1 mouse cellular context compared by ENCODE assay signal in genomic region chr7:24278771-24279170, GRCm38 (mm10). TPM values are rescaled to one million over a fixed set of nuclear protein-coding genes. Genes with fewer than 3 reads are reported as not detected.
"Had no signal": no experiment of that assay in that cellular context is flagged by ENCODE, and none has a peak within 500 bp of the region (broad histone marks: within the 10 kb centered on the region; RNA-seq: fewer than 3 reads in every experiment).

No protein-coding gene starts in this region.

RNA-seq across cellular contexts. Expression of gene Zfp93, which starts 8.6 kb away (rescaled TPM):
- polyA plus RNA-seq: erythroblast, embryonic 14.5 days had no signal

RNA-seq across cellular contexts. Expression of gene Zfp61, which starts 22.3 kb away (rescaled TPM):
- polyA plus RNA-seq: erythroblast, embryonic 14.5 days had no signal

RNA-seq across cellular contexts. Expression of gene Zfp108, which starts 24.2 kb away (rescaled TPM):
- polyA plus RNA-seq: erythroblast, embryonic 14.5 days had no signal

RNA-seq across cellular contexts. Expression of gene Zfp109, which starts 41.4 kb away (rescaled TPM):
- polyA plus RNA-seq: erythroblast, embryonic 14.5 days had no signal
